Mouse (Mus musculus) intestine, embryonic 16.5 days (tissue): ENCODE measurements around the gene Ift52. TPM values are rescaled to one million over a fixed set of nuclear protein-coding genes. Genes with fewer than 3 reads are reported as not detected.
A peak's percentile ranks its signal among the peaks of the same experiment; 100 is the strongest.
"Not testable (repeated sequence)": the region's sequence is repeated elsewhere in the genome, so short reads cannot be mapped to it uniquely, and the experiment has no call there.

Source experiments
- ATAC-seq: fragments of 200-750 bp; cut with Nextera tagmentation; 2 replicates; pipeline ENCODE4 v1.8.0; 2017; ENCODE audit warnings: moderate TSS enrichment, moderate library complexity
- H3K27ac ChIP-seq: fragments of 300-500 bp; sonication (generic); 2 replicates; pipeline ENCODE4 v1.5.1; 2014; ENCODE audit warnings: mild to moderate bottlenecking, low read length
- H3K27me3 ChIP-seq: fragments of 300-500 bp; sonication (generic); replicated peaks from 2 replicates; pipeline ENCODE4 v1.6.1; 2014; ENCODE audit warnings: low read length, control low read depth, mixed read lengths; ENCODE audit not compliant: control insufficient read depth, insufficient read depth
- H3K36me3 ChIP-seq: fragments of 300-500 bp; sonication (generic); 2 replicates; pipeline ENCODE4 v1.6.1; 2014; ENCODE audit warnings: low read length, control low read depth; ENCODE audit not compliant: control insufficient read depth, insufficient read depth
- H3K4me1 ChIP-seq: fragments of 300-500 bp; sonication (generic); 2 replicates; pipeline ENCODE4 v1.6.1; 2014; ENCODE audit warnings: low read length, control low read depth, mixed read lengths; ENCODE audit not compliant: control insufficient read depth, insufficient read depth
- H3K4me2 ChIP-seq: fragments of 300-500 bp; sonication (generic); 2 replicates; pipeline ENCODE4 v1.6.1; 2014; ENCODE audit warnings: low read depth, low read length, control low read depth
- H3K4me3 ChIP-seq: fragments of 300-500 bp; sonication (generic); 2 replicates; pipeline ENCODE4 v1.5.1; 2014; ENCODE audit warnings: mild to moderate bottlenecking, low read length
- H3K9ac ChIP-seq: fragments of 300-500 bp; sonication (generic); 2 replicates; pipeline ENCODE4 v1.6.1; 2014; ENCODE audit warnings: low read depth, low read length
- H3K9me3 ChIP-seq: fragments of 300-500 bp; sonication (generic); 2 replicates; pipeline ENCODE4 v1.6.1; 2016; ENCODE audit warnings: low read length, control low read depth; ENCODE audit not compliant: control insufficient read depth
- WGBS: fragments of 180-500 bp; shearing (Covaris S2); extraction: QIAGEN DNeasy Blood & Tissue Kit; methylation state at CpG from one replicate; pipeline ENCODE4 v1.1.7; 2014; 5-methylcytosine and 5-hydroxymethylcytosine counted together
- polyA plus RNA-seq: library from polyadenylated mRNA; unstranded; fragments of >200 nt; fragmentation: Nextera tagmentation; extraction: Ambion mirVana; gene quantifications from 2 replicates; pipeline ENCODE4 v1.2.1, GENCODE M21; 2015

Ift52 gene
- polyA plus RNA-seq, 1 experiment from 2014 or later: 48.1 TPM

DNA sequence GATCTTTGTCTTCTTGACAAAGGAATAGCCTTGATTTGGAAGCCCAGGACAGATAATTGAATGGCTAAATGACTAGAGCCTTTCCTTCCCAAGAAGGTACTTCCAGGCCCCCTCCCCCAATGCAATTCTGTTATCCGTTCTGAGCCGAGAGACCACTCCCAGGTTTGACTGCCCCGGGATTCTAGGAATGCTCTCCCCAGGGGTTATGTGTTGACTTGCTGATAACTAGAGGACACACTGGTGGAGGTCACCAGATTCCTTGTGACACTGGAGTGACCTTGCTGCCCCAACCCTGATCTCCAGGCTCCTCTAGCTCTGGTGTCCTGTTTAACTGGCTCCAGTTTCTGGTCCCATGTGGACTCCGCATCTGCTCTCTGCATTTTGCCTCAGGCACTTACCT, 34.9 kb downstream of the Ift52 start:
- H3K4me1 ChIP-seq: peaks cover 21% of the 10 kb centered on the region
- no peak overlapping the region for H3K27ac ChIP-seq
- no peak overlapping the region for H3K4me3 ChIP-seq
- no peak overlapping the region for H3K4me2 ChIP-seq
- no peak overlapping the region for H3K9ac ChIP-seq
- 49% methylated on average over 4 of the region's 4 CpGs for WGBS
- H3K9me3 ChIP-seq: no peaks in the 10 kb centered on the region
- H3K27me3 ChIP-seq: no peaks in the 10 kb centered on the region
- peaks cover 2% of the 10 kb centered on the region; the same call in 1 of the 2 replicates for H3K36me3 ChIP-seq
- ATAC-seq: no peak

DNA sequence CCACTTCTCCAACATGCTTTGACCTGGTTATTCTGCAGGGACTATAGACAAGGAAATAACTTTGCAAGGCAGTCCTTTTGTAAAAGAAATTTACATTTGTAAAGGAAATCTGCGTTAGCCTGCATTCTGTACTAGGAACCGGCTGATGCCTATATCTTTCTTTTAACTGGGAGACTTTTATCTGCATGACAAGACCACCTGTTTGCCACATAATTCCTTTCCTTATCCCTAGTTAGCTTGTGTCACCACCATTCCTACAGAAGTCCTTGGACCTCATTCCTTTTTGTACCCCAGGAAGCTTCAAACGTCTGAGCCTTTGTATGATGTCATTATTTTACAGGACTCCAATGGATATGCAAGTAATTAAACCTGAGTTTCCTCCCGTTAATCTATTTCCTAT, 35.7 kb downstream of the Ift52 start:
- 78% methylated on average over 4 of the region's 4 CpGs for WGBS
- no peaks in the 10 kb centered on the region for H3K36me3 ChIP-seq
- H3K4me1 ChIP-seq: peaks cover 21% of the 10 kb centered on the region
- H3K9ac ChIP-seq: no peak overlapping the region
- no peak overlapping the region for H3K27ac ChIP-seq
- H3K4me3 ChIP-seq: no peak overlapping the region
- H3K9me3 ChIP-seq: no peaks in the 10 kb centered on the region
- ATAC-seq: no peak
- H3K27me3 ChIP-seq: no peaks in the 10 kb centered on the region
- no peak overlapping the region for H3K4me2 ChIP-seq

DNA sequence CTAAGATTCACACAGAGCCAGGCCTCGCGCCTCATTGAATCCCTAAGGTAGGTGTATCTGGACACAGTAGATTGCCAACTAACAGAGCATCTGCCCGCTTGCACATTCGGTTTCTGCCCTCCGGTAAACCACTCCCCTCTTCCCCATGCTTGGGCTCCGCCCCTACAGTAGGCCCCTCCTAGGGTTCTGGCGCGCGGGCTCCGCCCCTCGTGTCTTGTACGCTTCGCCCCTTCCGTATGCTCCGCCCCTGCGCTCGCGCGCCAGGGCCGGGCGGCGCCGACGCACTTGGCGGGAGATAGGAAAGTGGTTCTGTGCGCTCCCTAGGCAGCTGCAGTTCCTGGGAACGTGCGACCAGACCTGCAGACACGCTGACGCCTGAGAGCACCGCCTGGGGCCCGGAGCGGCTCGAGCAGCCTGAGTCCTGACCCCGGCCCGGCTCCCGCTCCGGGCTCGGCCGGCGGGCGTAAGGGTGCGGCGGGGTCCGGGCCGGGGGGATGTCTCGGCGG, 37.2 kb downstream of the Ift52 start, which contains the start of gene Mybl2:
Gene Mybl2, plus strand, starts transcription at position 353 of the 506 bp plus-strand sequence.
- H3K27ac ChIP-seq: peak within 1 kb of the TSS; percentile 28
- no peaks in the 10 kb centered on the region for H3K27me3 ChIP-seq
- H3K9me3 ChIP-seq: no peaks in the 10 kb centered on the region
- peak within 1 kb of the TSS; percentile 98 for H3K4me2 ChIP-seq
- H3K4me1 ChIP-seq: peaks cover 21% of the 10 kb centered on the region
- whole genome bisulfite sequencing: under 1% methylated on average over 48 of the region's 48 CpGs
- peak; percentile 99 for ATAC-seq
- H3K9ac ChIP-seq: peak within 1 kb of the TSS; percentile 77
- H3K36me3 ChIP-seq: no peaks in the 10 kb centered on the region
- peak within 1 kb of the TSS; percentile 77 for H3K4me3 ChIP-seq

DNA sequence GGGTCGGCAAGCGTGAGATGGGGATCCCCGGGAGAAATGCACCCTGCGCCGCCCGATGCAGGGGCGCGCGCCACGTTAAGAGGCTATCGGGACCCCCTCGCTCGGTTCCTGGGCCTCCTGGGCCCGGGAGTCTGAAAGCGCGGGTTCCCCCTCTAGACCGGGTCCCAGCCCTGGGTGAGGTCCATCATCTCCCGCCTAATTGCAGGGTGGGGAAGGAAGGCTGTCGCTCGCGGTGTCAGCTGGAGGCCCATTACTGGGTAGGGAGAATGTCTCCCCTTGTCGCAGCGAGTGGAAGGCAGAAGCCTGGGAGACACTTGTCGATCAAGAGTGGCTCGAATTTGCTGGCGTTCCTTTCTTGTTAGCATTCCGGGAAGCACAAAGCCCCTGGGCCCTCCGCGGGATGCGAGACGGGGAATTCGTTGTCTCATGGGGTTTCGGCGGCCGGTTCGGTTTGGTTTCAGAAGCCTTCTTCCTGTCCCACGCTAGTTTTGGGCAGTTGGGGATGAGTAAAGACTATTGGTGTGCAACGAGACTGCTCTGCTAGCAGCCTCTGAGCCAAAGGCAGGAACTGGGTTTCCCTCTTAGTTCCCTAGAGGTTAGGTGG, 37.8 kb downstream of the Ift52 start:
- under 1% methylated on average over 36 of the region's 38 CpGs for WGBS
- ATAC-seq: peak; percentile 66

DNA sequence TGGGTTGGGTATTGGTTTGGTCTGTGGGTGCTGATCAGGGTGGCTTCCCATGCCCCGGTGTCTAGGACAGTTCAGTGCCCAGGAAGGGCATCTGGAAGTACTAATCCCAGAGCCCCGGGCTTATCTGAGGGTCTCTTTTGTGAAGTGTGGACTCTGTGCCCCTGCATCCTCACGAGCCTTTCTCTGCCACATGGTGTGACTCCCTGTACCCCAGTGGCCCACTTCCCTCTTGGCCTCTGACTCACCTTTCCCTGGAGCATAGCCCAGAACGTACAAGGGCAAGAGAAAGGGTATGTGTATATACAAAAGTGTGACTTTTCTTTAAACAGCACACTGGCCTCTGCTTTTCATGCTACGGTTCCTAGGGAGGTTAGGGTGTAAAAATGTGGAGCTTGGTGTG, 38.6 kb downstream of the Ift52 start:
- Histone ChIP-seq H3K36me3 (no peaks in the 10 kb centered on the region), H3K27ac (no peak overlapping the region), H3K27me3 (no peaks in the 10 kb centered on the region), H3K9ac (peak overlapping the region; percentile 77), H3K4me3 (peak overlapping the region; percentile 77), H3K4me1 (peaks cover 21% of the 10 kb centered on the region), H3K9me3 (no peaks in the 10 kb centered on the region), H3K4me2 (peak overlapping the region; percentile 98)
- 34% methylated on average over 5 of the region's 5 CpGs for WGBS
- no peak for ATAC-seq

More for the DNA sequence above, 37.8 kb downstream of the Ift52 start:
- Histone ChIP-seq H3K36me3 (no peaks in the 10 kb centered on the region), H3K27ac (peak overlapping the region; percentile 28), H3K4me3 (peak overlapping the region; percentile 77), H3K9me3 (no peaks in the 10 kb centered on the region), H3K27me3 (no peaks in the 10 kb centered on the region), H3K4me2 (peak overlapping the region; percentile 98), H3K4me1 (peaks cover 21% of the 10 kb centered on the region), H3K9ac (peak overlapping the region; percentile 77)

DNA sequence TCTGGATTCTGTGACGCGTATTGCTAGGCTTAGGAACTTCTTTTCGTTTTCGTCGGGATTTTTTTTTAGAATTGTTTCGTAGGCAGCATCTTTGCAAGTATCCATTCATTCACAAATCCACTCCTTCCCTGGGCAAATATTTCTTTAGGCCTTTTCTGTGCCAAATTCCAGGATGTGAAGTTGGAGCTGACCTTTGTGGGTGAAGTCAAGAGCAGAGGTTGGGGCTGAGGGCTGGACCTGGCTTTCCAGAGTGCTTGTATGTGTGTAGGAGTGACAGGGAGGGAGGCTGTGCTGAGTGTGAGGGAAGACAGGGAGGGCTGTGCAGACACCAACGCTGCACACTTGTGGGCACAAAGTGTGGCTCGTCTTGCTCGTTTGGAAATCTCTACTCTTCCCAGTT, 39.4 kb downstream of the Ift52 start:
- ATAC-seq: no peak
- Histone ChIP-seq H3K4me2 (no peak overlapping the region), H3K27ac (no peak overlapping the region), H3K36me3 (no peaks in the 10 kb centered on the region), H3K9ac (no peak overlapping the region), H3K9me3 (no peaks in the 10 kb centered on the region), H3K4me3 (no peak overlapping the region), H3K27me3 (no peaks in the 10 kb centered on the region), H3K4me1 (peaks cover 21% of the 10 kb centered on the region)
- WGBS: 85% methylated on average over 9 of the region's 9 CpGs

DNA sequence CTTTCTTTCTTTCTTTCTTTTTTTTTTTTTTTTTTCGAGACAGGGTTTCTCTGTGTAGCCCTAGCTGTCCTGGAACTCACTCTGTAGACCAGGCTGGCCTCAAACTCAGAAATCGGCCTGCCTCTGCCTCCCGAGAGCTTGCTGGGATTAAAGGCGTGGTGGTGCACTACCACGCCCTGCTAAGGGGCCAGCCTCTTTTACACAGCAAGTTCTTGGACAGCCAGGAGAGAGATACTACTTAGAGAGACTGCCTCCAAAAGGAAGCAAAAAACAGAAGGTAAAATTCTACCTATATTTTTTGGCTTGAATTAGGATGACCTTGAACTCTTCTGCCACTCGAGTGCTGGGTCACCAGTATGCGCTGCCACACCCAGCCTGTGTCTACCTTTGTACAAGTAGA, 41.8 kb downstream of the Ift52 start:
- H3K4me2 ChIP-seq, H3K9me3 ChIP-seq, H3K36me3 ChIP-seq, ATAC-seq, H3K27me3 ChIP-seq, H3K9ac ChIP-seq, H3K27ac ChIP-seq, H3K4me3 ChIP-seq: not testable (repeated sequence)
- H3K4me1 ChIP-seq: peaks cover 17% of the 10 kb centered on the region
- whole genome bisulfite sequencing: 90% methylated on average over 7 of the region's 7 CpGs

DNA sequence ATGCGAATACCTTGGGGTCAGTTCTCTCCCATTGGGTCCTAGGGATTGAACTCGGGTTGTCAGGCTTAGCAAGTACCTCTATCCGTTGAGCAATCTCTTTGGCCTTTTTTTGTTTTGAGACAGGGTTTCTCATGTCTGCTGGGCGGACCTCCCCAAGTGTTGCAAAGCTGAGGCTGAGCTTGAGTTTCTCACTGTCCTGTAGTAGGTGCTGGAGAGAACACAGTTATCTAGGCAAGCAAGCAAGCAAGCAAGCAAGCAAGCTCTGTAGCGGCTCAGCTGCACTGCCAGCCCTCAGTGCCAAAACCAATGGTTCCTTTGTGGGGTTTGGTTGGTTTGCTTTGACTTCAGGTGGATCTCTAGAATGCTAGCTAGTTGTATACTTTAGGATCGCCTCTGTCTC, 43.5 kb downstream of the Ift52 start:
- Histone ChIP-seq H3K9me3 (no peaks in the 10 kb centered on the region), H3K36me3 (no peaks in the 10 kb centered on the region), H3K27ac (no peak overlapping the region), H3K9ac (no peak overlapping the region), H3K4me3 (no peak overlapping the region), H3K4me2 (no peak overlapping the region), H3K27me3 (no peaks in the 10 kb centered on the region), H3K4me1 (peaks cover 7% of the 10 kb centered on the region)
- ATAC-seq: no peak
- WGBS: 84% methylated on average over 6 of the region's 6 CpGs

DNA sequence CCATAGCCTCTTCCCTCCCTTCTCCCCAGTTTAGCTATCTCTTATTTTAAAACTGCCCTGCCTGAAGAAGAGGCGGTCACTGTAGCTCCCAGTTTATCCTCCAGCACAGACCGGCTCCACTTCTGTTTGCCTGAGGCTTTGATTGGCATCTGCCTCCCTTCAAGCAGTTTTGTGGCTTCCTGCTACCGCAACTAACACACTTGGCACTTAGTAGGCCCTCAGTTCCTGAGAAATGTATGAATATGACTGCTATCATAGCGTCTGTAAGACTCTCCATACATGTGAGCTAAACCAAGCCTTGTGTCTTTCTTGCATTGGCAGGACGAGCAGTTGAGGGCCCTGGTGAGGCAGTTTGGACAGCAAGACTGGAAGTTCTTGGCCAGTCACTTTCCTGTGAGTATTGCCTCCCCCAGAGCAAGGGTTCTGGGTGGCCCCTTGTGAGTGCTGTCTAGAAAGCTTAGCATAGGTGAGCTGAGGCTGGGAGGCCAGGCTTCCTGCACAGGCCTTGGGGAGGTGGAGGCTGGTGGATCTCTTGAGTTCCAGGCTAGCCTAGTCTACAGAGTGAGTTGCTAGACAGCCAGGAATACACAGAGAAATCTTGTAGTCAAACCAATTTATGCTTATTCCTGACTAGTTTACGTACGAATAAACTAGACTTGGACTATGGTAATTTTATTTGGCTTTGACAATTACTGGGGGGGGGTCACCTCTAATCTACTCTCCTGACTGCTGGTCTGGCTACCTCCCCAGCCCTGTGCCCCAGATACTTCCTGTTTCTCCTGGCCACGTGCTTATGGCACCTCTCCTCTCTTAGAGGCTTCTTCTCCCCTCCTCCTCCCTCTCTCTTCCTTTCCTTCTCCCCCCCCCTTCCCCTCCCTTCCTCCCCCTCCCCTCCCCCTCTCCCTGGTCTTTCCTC, 44.3 kb downstream of the Ift52 start:
- WGBS: 80% methylated on average over 8 of the region's 8 CpGs
- no peaks in the 10 kb centered on the region for H3K36me3 ChIP-seq
- H3K27ac ChIP-seq: no peak overlapping the region
- H3K27me3 ChIP-seq: no peaks in the 10 kb centered on the region
- ATAC-seq: no peak
- H3K9ac ChIP-seq: no peak overlapping the region
- H3K4me2 ChIP-seq: no peak overlapping the region
- no peaks in the 10 kb centered on the region for H3K9me3 ChIP-seq
- no peak overlapping the region for H3K4me3 ChIP-seq
- H3K4me1 ChIP-seq: no peaks in the 10 kb centered on the region
